Mouse (Mus musculus): ENCODE results near the gene Slc35a3. TPM values are rescaled to one million over a fixed set of nuclear protein-coding genes. Genes with fewer than 3 reads are reported as not detected.

Slc35a3 gene
- polyA plus RNA-seq, 1 experiment from 2014 or later = 6.0 TPM

DNA sequence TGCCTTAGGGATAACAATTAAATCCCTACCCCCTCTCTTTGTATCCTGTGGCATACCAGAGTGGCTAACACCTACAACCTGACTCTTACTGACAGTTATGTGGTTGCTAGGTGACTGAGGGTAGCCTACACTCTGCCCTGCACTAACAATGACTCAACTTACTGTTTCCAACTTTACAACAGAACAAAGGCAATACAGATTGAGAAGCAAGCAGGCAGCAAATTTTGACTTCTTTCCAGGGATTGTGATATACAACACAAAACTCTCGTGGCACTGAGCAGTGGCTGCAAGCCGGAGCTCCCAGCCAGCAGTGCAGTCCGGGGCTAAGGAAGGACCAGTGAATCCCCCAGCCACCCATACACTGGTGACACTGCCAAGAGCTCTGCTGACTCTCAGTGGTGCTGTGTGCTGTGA lies 60.6 kb downstream of the Slc35a3 start:
- Histone ChIP-seq H3K4me2 (replicated peaks) (no peak overlapping the region), H3K4me1 (peaks cover 18% of the 10 kb centered on the region), H3K9me3 (no peaks in the 10 kb centered on the region), H3K9ac (replicated peaks) (no peak overlapping the region), H3K4me3 (no peak overlapping the region), H3K36me3 (peaks cover 3% of the 10 kb centered on the region; the same call in 1 of the 2 replicates), H3K27me3 (no peaks in the 10 kb centered on the region), H3K27ac (replicated peaks) (no peak overlapping the region)
- 34% methylated on average over 3 of the region's 3 CpGs for WGBS
- ATAC-seq (replicated peaks) = peak; percentile 63; the same call in 1 of the 2 replicates

DNA sequence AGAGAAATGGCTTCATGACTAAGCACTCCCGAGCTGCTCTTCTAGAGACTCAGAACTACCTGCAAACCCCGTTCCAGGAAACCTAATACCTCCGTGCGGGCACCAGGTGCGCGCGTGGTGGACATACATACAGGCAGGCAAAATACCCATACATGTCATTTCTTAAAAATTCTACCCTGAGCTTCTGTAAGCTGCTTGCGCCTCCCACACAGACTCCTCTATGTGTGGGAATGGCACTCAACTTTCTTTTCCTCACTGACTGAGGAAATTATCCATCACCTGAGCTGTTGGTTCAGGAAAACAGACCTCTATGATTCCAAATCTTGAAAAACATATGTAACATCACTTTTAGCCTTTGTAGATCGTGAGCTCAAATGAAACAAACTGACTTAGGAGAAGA lies 61.9 kb downstream of the Slc35a3 start:
- Histone ChIP-seq H3K9me3 (no peaks in the 10 kb centered on the region), H3K36me3 (peaks cover 15% of the 10 kb centered on the region), H3K27ac (replicated peaks) (no peak overlapping the region), H3K4me3 (no peak overlapping the region), H3K27me3 (no peaks in the 10 kb centered on the region), H3K4me1 (peaks cover 17% of the 10 kb centered on the region), H3K9ac (replicated peaks) (no peak overlapping the region), H3K4me2 (replicated peaks) (no peak overlapping the region)
- WGBS = 96% methylated on average over 9 of the region's 9 CpGs
- ATAC-seq (replicated peaks) = no peak

DNA sequence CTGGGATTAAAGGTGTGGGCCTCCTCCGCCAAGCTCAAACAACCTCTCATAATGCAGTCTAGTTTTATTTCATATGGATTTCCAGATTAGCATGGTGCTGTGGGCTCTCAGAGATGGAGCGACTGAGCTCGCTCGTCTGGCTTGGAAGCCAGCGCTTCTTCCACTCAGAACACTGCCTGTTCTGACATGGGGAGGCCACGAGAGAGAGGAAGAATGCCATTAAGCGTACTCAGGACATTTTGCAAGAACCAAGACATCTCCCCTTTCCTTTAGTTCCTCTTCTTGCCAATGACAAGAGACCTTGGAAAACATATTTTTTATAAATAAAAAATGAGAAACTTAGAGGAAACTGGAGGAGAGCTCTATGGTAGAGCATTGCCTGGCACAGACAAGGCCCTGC lies 63.8 kb downstream of the Slc35a3 start:
- WGBS = 96% methylated on average over 7 of the region's 7 CpGs
- Histone ChIP-seq H3K4me2 (replicated peaks) (no peak overlapping the region), H3K36me3 (peaks cover 30% of the 10 kb centered on the region), H3K4me1 (peaks cover 17% of the 10 kb centered on the region), H3K9ac (replicated peaks) (no peak overlapping the region), H3K27ac (replicated peaks) (no peak overlapping the region), H3K9me3 (no peaks in the 10 kb centered on the region), H3K27me3 (no peaks in the 10 kb centered on the region), H3K4me3 (no peak overlapping the region)
- no peak for ATAC-seq (replicated peaks)

GRCm38 (mm10) chr3:116646387-116646786 lies 66.2 kb downstream of the Slc35a3 start:
- 85% methylated on average over 1 of the region's 1 CpGs for WGBS
- Histone ChIP-seq H3K36me3 (peaks cover 48% of the 10 kb centered on the region), H3K27ac (replicated peaks) (no peak overlapping the region)

GRCm38 (mm10) chr3:116642373-116642772 lies 70.3 kb downstream of the Slc35a3 start:
- 98% methylated on average over 2 of the region's 2 CpGs for WGBS
- Histone ChIP-seq H3K36me3 (peaks cover 82% of the 10 kb centered on the region), H3K9ac (replicated peaks) (no peak overlapping the region), H3K4me1 (no peaks in the 10 kb centered on the region), H3K9me3 (no peaks in the 10 kb centered on the region), H3K27ac (replicated peaks) (no peak overlapping the region), H3K4me3 (no peak overlapping the region), H3K4me2 (replicated peaks) (no peak overlapping the region), H3K27me3 (no peaks in the 10 kb centered on the region)
- ATAC-seq (replicated peaks) = no peak

More at GRCm38 (mm10) chr3:116646387-116646786, 66.2 kb downstream of the Slc35a3 start:
- no peak overlapping the region for H3K4me3 ChIP-seq
- no peaks in the 10 kb centered on the region for H3K4me1 ChIP-seq
- ATAC-seq (replicated peaks) = no peak
- no peaks in the 10 kb centered on the region for H3K9me3 ChIP-seq
- H3K9ac ChIP-seq (replicated peaks) = no peak overlapping the region
- no peak overlapping the region for H3K4me2 ChIP-seq (replicated peaks)
- no peaks in the 10 kb centered on the region for H3K27me3 ChIP-seq

- ATAC-seq (replicated peaks) = no peak
- Histone ChIP-seq H3K9ac (replicated peaks) (no peak overlapping the region), H3K4me3 (no peak overlapping the region), H3K27ac (replicated peaks) (no peak overlapping the region), H3K36me3 (peaks cover 85% of the 10 kb centered on the region), H3K27me3 (no peaks in the 10 kb centered on the region), H3K4me1 (no peaks in the 10 kb centered on the region), H3K4me2 (replicated peaks) (no peak overlapping the region), H3K9me3 (no peaks in the 10 kb centered on the region)
- 94% methylated on average over 6 of the region's 6 CpGs for WGBS
Observed at GRCm38 (mm10) chr3:116641811-116642371, 70.7 kb downstream of the Slc35a3 start.

- Histone ChIP-seq H3K27ac (replicated peaks) (no peak overlapping the region), H3K4me1 (no peaks in the 10 kb centered on the region), H3K9ac (replicated peaks) (no peak overlapping the region), H3K4me2 (replicated peaks) (no peak overlapping the region), H3K4me3 (no peak overlapping the region), H3K9me3 (no peaks in the 10 kb centered on the region), H3K36me3 (peaks cover 86% of the 10 kb centered on the region), H3K27me3 (no peaks in the 10 kb centered on the region)
- WGBS = 90% methylated on average over 1 of the region's 1 CpGs
- no peak for ATAC-seq (replicated peaks)
Observed at GRCm38 (mm10) chr3:116640024-116640423, 72.6 kb downstream of the Slc35a3 start.

GRCm38 (mm10) chr3:116638572-116638971 lies 74.1 kb downstream of the Slc35a3 start:
- 90% methylated on average over 7 of the region's 7 CpGs for WGBS
- peaks cover 90% of the 10 kb centered on the region for H3K36me3 ChIP-seq

GRCm38 (mm10) chr3:116637693-116638476 lies 74.7 kb downstream of the Slc35a3 start:
- no peaks in the 10 kb centered on the region for H3K27me3 ChIP-seq

More at GRCm38 (mm10) chr3:116638572-116638971, 74.1 kb downstream of the Slc35a3 start:
- Histone ChIP-seq H3K4me2 (replicated peaks) (no peak overlapping the region), H3K4me3 (no peak overlapping the region), H3K4me1 (no peaks in the 10 kb centered on the region), H3K27ac (replicated peaks) (no peak overlapping the region), H3K9ac (replicated peaks) (no peak overlapping the region), H3K9me3 (no peaks in the 10 kb centered on the region), H3K27me3 (no peaks in the 10 kb centered on the region)
- no peak for ATAC-seq (replicated peaks)

DNA sequence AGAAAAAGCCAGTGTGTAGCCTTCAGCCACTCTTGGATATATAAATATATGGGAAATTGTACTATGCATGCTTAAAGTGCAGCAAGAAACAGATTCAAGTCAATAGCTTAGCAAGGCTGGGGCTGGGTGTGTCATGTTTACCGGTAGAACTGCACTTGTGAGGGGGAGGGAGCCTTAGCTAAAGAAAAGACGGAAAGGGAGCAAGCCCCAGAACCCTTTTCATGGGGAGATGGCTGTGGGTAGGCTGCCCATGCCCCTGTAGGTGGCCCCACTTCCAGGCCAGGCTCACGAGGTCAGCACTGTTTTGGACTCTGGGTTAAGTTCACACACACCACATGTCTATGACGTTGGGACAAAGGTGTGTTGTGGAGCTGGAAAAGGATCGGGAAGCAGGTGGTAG lies 76.8 kb downstream of the Slc35a3 start:
- Histone ChIP-seq H3K4me3 (no peak overlapping the region), H3K9ac (replicated peaks) (no peak overlapping the region), H3K4me1 (no peaks in the 10 kb centered on the region), H3K27ac (replicated peaks) (no peak overlapping the region; the same call in 1 of the 2 replicates), H3K36me3 (peaks cover 84% of the 10 kb centered on the region), H3K27me3 (no peaks in the 10 kb centered on the region), H3K9me3 (no peaks in the 10 kb centered on the region), H3K4me2 (replicated peaks) (no peak overlapping the region)
- 61% methylated on average over 5 of the region's 5 CpGs for WGBS
- no peak for ATAC-seq (replicated peaks)

More at GRCm38 (mm10) chr3:116637693-116638476, 74.7 kb downstream of the Slc35a3 start:
- no peak overlapping the region for H3K27ac ChIP-seq (replicated peaks)
- no peaks in the 10 kb centered on the region for H3K9me3 ChIP-seq
- no peaks in the 10 kb centered on the region for H3K4me1 ChIP-seq
- H3K9ac ChIP-seq (replicated peaks) = no peak overlapping the region
- WGBS = 86% methylated on average over 9 of the region's 9 CpGs
- peaks cover 91% of the 10 kb centered on the region for H3K36me3 ChIP-seq
- no peak for ATAC-seq (replicated peaks)
- H3K4me2 ChIP-seq (replicated peaks) = no peak overlapping the region
- H3K4me3 ChIP-seq = no peak overlapping the region

- no peak overlapping the region for H3K27ac ChIP-seq (replicated peaks)
- 96% methylated on average over 8 of the region's 8 CpGs for WGBS
- H3K4me2 ChIP-seq (replicated peaks) = no peak overlapping the region
- no peaks in the 10 kb centered on the region for H3K27me3 ChIP-seq
- no peak for ATAC-seq (replicated peaks)
- no peak overlapping the region for H3K9ac ChIP-seq (replicated peaks)
- H3K9me3 ChIP-seq = no peaks in the 10 kb centered on the region
- H3K4me1 ChIP-seq = no peaks in the 10 kb centered on the region
- H3K36me3 ChIP-seq = peaks cover 76% of the 10 kb centered on the region
- no peak overlapping the region for H3K4me3 ChIP-seq
Observed at GRCm38 (mm10) chr3:116634853-116635252, 77.8 kb downstream of the Slc35a3 start.

GRCm38 (mm10) chr3:116634091-116634490 lies 78.5 kb downstream of the Slc35a3 start:
- no peak for ATAC-seq (replicated peaks)
- Histone ChIP-seq H3K4me1 (no peaks in the 10 kb centered on the region), H3K27me3 (no peaks in the 10 kb centered on the region), H3K27ac (replicated peaks) (no peak overlapping the region), H3K9ac (replicated peaks) (no peak overlapping the region), H3K4me2 (replicated peaks) (no peak overlapping the region), H3K4me3 (no peak overlapping the region), H3K9me3 (no peaks in the 10 kb centered on the region), H3K36me3 (peaks cover 68% of the 10 kb centered on the region)
- 85% methylated on average over 3 of the region's 3 CpGs for WGBS

All from forebrain, embryonic 15.5 days (tissue).